Mouse (Mus musculus): ENCODE results near the gene Phldb2. TPM values are rescaled to one million over a fixed set of nuclear protein-coding genes. Genes with fewer than 3 reads are reported as not detected.

Phldb2 gene
- total and polyA plus RNA-seq, 3 experiments: 0.04 TPM; not detected in 2

DNA sequence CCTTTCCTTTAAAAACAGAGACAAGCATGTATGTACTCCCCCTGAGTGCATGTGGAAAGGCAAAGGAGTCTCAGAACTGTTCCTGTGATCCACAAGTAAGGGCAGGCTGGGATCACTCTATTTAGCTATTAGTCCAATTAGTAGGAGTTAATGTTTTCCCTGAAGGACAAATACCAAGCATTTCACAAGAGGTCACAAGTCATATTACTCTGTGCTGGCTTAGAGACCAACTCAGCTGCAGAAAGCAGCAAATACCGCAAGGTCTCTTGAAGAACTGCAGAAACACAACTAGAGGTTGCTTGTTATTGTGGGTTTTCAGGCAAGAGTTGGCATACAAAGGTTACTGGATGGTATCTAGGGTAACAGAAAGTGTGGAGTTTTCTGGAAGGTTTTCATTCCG is 59.6 kb downstream of the Phldb2 start:
- DNase-seq (ENCODE audit: extremely low read depth): no peak
- in situ Hi-C loops (cut with MboI; ENCODE audit: low pct_ligation_motif_present, low pct_unique_long_range_greater_than_20kb, low sequenced_read_pairs) (no loop called here), dilution Hi-C loops (cut with MboI; ENCODE audit: extremely low pct_ligation_motif_present, extremely low pct_unique_long_range_greater_than_20kb, low sequenced_read_pairs) (no loop called here)
- TF ChIP-seq GABPA (IDR thresholded peaks at IDR 0.05; ENCODE audit: insufficient replicate concordance, low read depth, low read length) (no peak), ZNF384 (IDR thresholded peaks at IDR 0.05; ENCODE audit: low read depth, low read length) (no peak), CHD2 (IDR thresholded peaks at IDR 0.05; ENCODE audit: low read length) (no peak), BHLHE40 (IDR thresholded peaks at IDR 0.05; ENCODE audit: low read depth, low read length) (no peak), E2F4 (IDR thresholded peaks at IDR 0.05; ENCODE audit: insufficient replicate concordance, low read depth, low read length) (no peak), POLR2AphosphoS2 (IDR thresholded peaks at IDR 0.05; ENCODE audit: low read depth, low read length) (no peak), USF2 (conservative IDR thresholded peaks at IDR 0.05; ENCODE audit: low read depth, low read length) (no peak), HCFC1 (IDR thresholded peaks at IDR 0.05; ENCODE audit: low read depth, low read length) (no peak)
- Histone ChIP-seq H3K4me2 (ENCODE audit: insufficient read depth, low read depth, poor library complexity, severe bottlenecking) (no peak overlapping the region), H3K4me1 (ENCODE audit: control insufficient read depth in 1 of 2, insufficient read depth in 2 of 2) (peaks cover 0 to 18% of the 10 kb centered on the region in 2 experiments; a peak in 3 of 4 replicates), H3K9me3 (replicated peaks; ENCODE audit: low read length) (no peaks in the 10 kb centered on the region), H3K27me3 (replicated peaks) (no peaks in the 10 kb centered on the region), H3K4me3 (replicated peaks in 1 of 3; ENCODE audit: low read depth in 2 of 3, low read length in 2 of 3, poor library complexity in 1 of 3) (no peak overlapping the region), H3K79me2 (replicated peaks; ENCODE audit: control insufficient read depth, extremely low read depth, insufficient read depth, poor library complexity, severe bottlenecking) (no peaks in the 10 kb centered on the region), H3K36me3 (replicated peaks in 1 of 2; ENCODE audit: control insufficient read depth in 1 of 2, insufficient read depth in 1 of 2, low read length in 1 of 2) (no peaks in the 10 kb centered on the region), H3K27ac (ENCODE audit: insufficient read depth, low read depth) (no peak overlapping the region), H3K9ac (ENCODE audit: insufficient read depth, low read depth) (no peak overlapping the region)

DNA sequence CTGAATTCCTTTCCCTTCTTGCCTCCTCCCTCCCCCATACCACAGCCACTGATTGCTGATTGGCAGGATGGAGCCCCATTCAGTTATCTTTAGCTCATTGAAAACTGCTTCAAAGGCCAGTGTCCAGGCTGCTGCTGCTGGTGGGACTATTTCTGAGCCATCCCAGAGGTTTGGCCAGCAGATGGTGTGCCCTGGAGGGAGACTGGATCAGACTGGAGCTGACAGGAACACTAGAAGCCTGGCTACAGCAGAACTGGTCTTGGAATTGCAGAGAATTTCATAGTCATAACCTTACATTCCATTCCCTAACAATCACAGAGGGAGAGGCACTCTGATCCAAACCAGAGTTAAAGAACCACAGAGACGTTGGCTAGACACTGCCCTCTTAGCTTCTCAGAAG is 60.5 kb downstream of the Phldb2 start:
- no peak overlapping the region for H3K9ac ChIP-seq (ENCODE audit: insufficient read depth, low read depth)
- H3K36me3 ChIP-seq (replicated peaks in 1 of 2; ENCODE audit: control insufficient read depth in 1 of 2, insufficient read depth in 1 of 2, low read length in 1 of 2): no peaks in the 10 kb centered on the region
- peaks cover 0 to 21% of the 10 kb centered on the region in 2 experiments; a peak in 3 of 4 replicates for H3K4me1 ChIP-seq (ENCODE audit: control insufficient read depth in 1 of 2, insufficient read depth in 2 of 2)
- in situ Hi-C loops (cut with MboI; ENCODE audit: low pct_ligation_motif_present, low pct_unique_long_range_greater_than_20kb, low sequenced_read_pairs): no loop called here
- dilution Hi-C loops (cut with MboI; ENCODE audit: extremely low pct_ligation_motif_present, extremely low pct_unique_long_range_greater_than_20kb, low sequenced_read_pairs): no loop called here
- DNase-seq (ENCODE audit: extremely low read depth): no peak
- TF ChIP-seq ETS1 (conservative IDR thresholded peaks at IDR 0.05; ENCODE audit: low read depth, low read length): no peak
- no peak for TF ChIP-seq MYC (IDR thresholded peaks at IDR 0.05; ENCODE audit: low read depth, low read length)
- no peaks in the 10 kb centered on the region for H3K9me3 ChIP-seq (replicated peaks; ENCODE audit: low read length)
- H3K79me2 ChIP-seq (replicated peaks; ENCODE audit: control insufficient read depth, extremely low read depth, insufficient read depth, poor library complexity, severe bottlenecking): no peaks in the 10 kb centered on the region
- no peak overlapping the region for H3K4me3 ChIP-seq (replicated peaks in 1 of 3; ENCODE audit: low read depth in 2 of 3, low read length in 2 of 3, poor library complexity in 1 of 3)
- no peak overlapping the region for H3K27ac ChIP-seq (ENCODE audit: insufficient read depth, low read depth)
- H3K27me3 ChIP-seq (replicated peaks): no peaks in the 10 kb centered on the region
- no peak overlapping the region for H3K4me2 ChIP-seq (ENCODE audit: insufficient read depth, low read depth, poor library complexity, severe bottlenecking)

DNA sequence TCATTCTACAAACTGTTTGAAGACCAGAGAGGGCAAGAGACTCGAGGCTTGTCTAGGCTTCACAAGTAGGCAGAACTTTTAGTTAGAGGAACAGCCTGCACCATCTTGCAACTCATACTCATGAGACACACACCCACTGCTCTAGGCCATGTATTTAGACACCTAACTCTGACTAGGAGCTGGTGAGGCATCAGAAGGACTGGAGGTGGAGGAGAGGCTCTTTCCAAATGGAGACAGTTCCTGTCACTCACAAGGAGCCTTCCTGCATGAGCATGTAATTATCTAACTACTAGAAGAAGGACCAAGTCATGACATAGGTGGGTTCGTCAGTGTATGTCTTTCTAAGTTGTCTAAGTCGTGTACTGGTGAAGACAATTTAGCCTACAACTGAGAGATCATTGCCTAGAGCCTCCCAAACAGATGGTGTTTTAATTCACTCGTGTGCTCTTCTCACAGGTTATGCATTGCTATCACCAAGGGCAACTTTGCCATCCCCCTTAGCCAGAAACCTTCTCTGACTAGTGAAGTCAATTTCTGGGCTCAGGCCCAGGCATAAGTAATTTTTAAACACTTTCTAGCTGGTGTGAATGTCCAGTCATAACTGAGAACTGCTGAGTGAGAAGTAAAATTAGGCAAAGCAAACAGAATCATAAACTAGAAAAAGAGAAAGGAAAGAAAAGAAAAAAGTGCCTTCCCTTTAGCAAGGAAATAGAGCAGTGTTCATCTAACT is 62.8 kb downstream of the Phldb2 start:
- no peak for TF ChIP-seq TCF12 (IDR thresholded peaks at IDR 0.05; ENCODE audit: low read depth, low read length)
- no peak for TF ChIP-seq ZKSCAN1 (IDR thresholded peaks at IDR 0.05; ENCODE audit: borderline replicate concordance, low read depth, low read length)
- TF ChIP-seq USF2 (conservative IDR thresholded peaks at IDR 0.05; ENCODE audit: low read depth, low read length): no peak
- TF ChIP-seq MEF2A (IDR thresholded peaks at IDR 0.05; ENCODE audit: borderline replicate concordance, low read depth, low read length): no peak
- TF ChIP-seq RAD21 (IDR thresholded peaks at IDR 0.05; ENCODE audit: low read depth, low read length): no peak
- TF ChIP-seq NELFE (IDR thresholded peaks at IDR 0.05; ENCODE audit: low read depth, low read length): no peak
- no peak for TF ChIP-seq MAX (IDR thresholded peaks at IDR 0.05; ENCODE audit: low read length)
- no peak for DNase-seq (ENCODE audit: extremely low read depth)
- Histone ChIP-seq H3K27ac (ENCODE audit: insufficient read depth, low read depth) (no peak overlapping the region), H3K4me3 (replicated peaks in 1 of 3; ENCODE audit: low read depth in 2 of 3, low read length in 2 of 3, poor library complexity in 1 of 3) (no peak overlapping the region), H3K79me2 (replicated peaks; ENCODE audit: control insufficient read depth, extremely low read depth, insufficient read depth, poor library complexity, severe bottlenecking) (no peaks in the 10 kb centered on the region), H3K4me2 (ENCODE audit: insufficient read depth, low read depth, poor library complexity, severe bottlenecking) (no peak overlapping the region), H3K9me3 (replicated peaks; ENCODE audit: low read length) (no peaks in the 10 kb centered on the region), H3K4me1 (ENCODE audit: control insufficient read depth in 1 of 2, insufficient read depth in 2 of 2) (peaks cover 0 to 28% of the 10 kb centered on the region in 2 experiments; a peak in 3 of 4 replicates), H3K27me3 (replicated peaks) (no peaks in the 10 kb centered on the region), H3K9ac (ENCODE audit: insufficient read depth, low read depth) (no peak overlapping the region), H3K36me3 (replicated peaks in 1 of 2; ENCODE audit: control insufficient read depth in 1 of 2, insufficient read depth in 1 of 2, low read length in 1 of 2) (no peaks in the 10 kb centered on the region)
- dilution Hi-C loops (cut with MboI; ENCODE audit: extremely low pct_ligation_motif_present, extremely low pct_unique_long_range_greater_than_20kb, low sequenced_read_pairs) (no loop called here), in situ Hi-C loops (cut with MboI; ENCODE audit: low pct_ligation_motif_present, low pct_unique_long_range_greater_than_20kb, low sequenced_read_pairs) (no loop called here)
